Mouse (Mus musculus) G1E (cell line): ENCODE data around the gene Coro2b.

Source experiments
- CTCF ChIP-seq: IDR thresholded peaks from 2 replicates; pipeline ENCODE4 v1.5.1; 2012; ENCODE audit warnings: low read depth, low read length, inconsistent platforms, mixed read lengths
- GATA1 ChIP-seq: IDR thresholded peaks from 2 replicates; pipeline ENCODE4 v1.6.1; 2012; ENCODE audit warnings: borderline replicate concordance, low read length, inconsistent platforms, mixed read lengths
- POLR2AphosphoS5 ChIP-seq: IDR thresholded peaks from 2 replicates; pipeline ENCODE4 v1.6.1; 2012; ENCODE audit warnings: low read depth, low read length, inconsistent platforms; ENCODE audit not compliant: insufficient replicate concordance
- TAL1 ChIP-seq: conservative IDR thresholded peaks from 2 replicates; pipeline ENCODE4 v1.6.1; 2012; ENCODE audit warnings: low read depth, low read length, inconsistent platforms, mixed read lengths

- TF ChIP-seq CTCF, result no peak
- no peak for TF ChIP-seq POLR2AphosphoS5
- TF ChIP-seq GATA1, result no peak
- no peak for TF ChIP-seq TAL1
These were observed 1.3 kb downstream of the Coro2b start for GRCm38 (mm10) chr9:62535566-62535965.
